Mouse (Mus musculus) heart, adult 2 months (tissue): ENCODE measurements around the gene Tbxa2r. TPM values are rescaled to one million over a fixed set of nuclear protein-coding genes. Genes with fewer than 3 reads are reported as not detected.

Source experiments
- DNase-seq, 2 experiments: peaks; one replicate each; pipeline ENCODE4 v3.0.0; 2021
- H3K27ac ChIP-seq: fragments of 200-600 bp; 2 replicates; pipeline ENCODE4 v1.8.1; 2022
- H3K27me3 ChIP-seq: fragments of 200-500 bp; 2 replicates; pipeline ENCODE4 v1.6.1; 2012; ENCODE audit warnings: mild to moderate bottlenecking, low read length, inconsistent platforms, mixed read lengths; ENCODE audit not compliant: control insufficient read depth, insufficient read depth
- H3K36me3 ChIP-seq: fragments of 200-500 bp; 2 replicates; pipeline ENCODE4 v1.6.1; 2012; ENCODE audit warnings: low read length, inconsistent platforms; ENCODE audit not compliant: control insufficient read depth, insufficient read depth
- H3K4me1 ChIP-seq: fragments of 200-500 bp; 2 replicates; pipeline ENCODE4 v1.6.1; 2011; ENCODE audit warnings: low read length; ENCODE audit not compliant: control insufficient read depth, insufficient read depth
- H3K4me3 ChIP-seq: fragments of 200-600 bp; 2 replicates; pipeline ENCODE4 v1.8.1; 2022
- H3K79me2 ChIP-seq: fragments of 200-500 bp; replicated peaks from 2 replicates; pipeline ENCODE4 v1.6.1; 2012; ENCODE audit warnings: mild to moderate bottlenecking, inconsistent platforms, low read length, moderate library complexity, mixed read lengths; ENCODE audit not compliant: control insufficient read depth, insufficient read depth
- H3K9ac ChIP-seq: fragments of 200-500 bp; 2 replicates; pipeline ENCODE4 v1.6.1; 2012; ENCODE audit warnings: low read depth, mild to moderate bottlenecking, control low read depth, inconsistent platforms, low read length, mixed read lengths
- CTCF ChIP-seq: fragments of 200-600 bp; IDR thresholded peaks from 2 replicates; pipeline ENCODE4 v1.8.1; 2022; ENCODE audit warnings: antibody characterized with exemption, mild to moderate bottlenecking, moderate library complexity
- EP300 ChIP-seq: fragments of 200-500 bp; IDR thresholded peaks from 2 replicates; pipeline ENCODE4 v1.6.1; 2011; ENCODE audit warnings: low read depth, low read length, control low read depth; ENCODE audit not compliant: insufficient read depth
- POLR2A ChIP-seq: fragments of 200-500 bp; IDR thresholded peaks from 2 replicates; pipeline ENCODE4 v1.6.1; 2011; ENCODE audit warnings: mild to moderate bottlenecking, low read depth, low read length, control low read depth; ENCODE audit not compliant: insufficient read depth
- WGBS: fragments of 180-500 bp; shearing (Covaris S2); methylation state at CpG from one replicate; pipeline ENCODE4 v1.1.7; 2018; 5-methylcytosine and 5-hydroxymethylcytosine counted together
- intact Hi-C: fragments of 180-260 bp; cut with DNase I; formaldehyde crosslinking; loops from one replicate; pipeline ENCODE4 v1.15.1; 2025
- polyA plus RNA-seq: library from polyadenylated mRNA; depleted of rRNA; stranded (reverse); fragments of >200 nt; gene quantifications from 2 replicates; pipeline ENCODE4 v1.2.3, GENCODE M21; 2012
- total RNA-seq, 2 experiments: library from RNA; stranded (reverse); gene quantifications; 2 replicates each; pipeline ENCODE4 v1.2.3; 2021

Gene Tbxa2r
- total and polyA plus RNA-seq, 3 experiments = 3.8 to 7.1 (median 4.1) TPM

DNA sequence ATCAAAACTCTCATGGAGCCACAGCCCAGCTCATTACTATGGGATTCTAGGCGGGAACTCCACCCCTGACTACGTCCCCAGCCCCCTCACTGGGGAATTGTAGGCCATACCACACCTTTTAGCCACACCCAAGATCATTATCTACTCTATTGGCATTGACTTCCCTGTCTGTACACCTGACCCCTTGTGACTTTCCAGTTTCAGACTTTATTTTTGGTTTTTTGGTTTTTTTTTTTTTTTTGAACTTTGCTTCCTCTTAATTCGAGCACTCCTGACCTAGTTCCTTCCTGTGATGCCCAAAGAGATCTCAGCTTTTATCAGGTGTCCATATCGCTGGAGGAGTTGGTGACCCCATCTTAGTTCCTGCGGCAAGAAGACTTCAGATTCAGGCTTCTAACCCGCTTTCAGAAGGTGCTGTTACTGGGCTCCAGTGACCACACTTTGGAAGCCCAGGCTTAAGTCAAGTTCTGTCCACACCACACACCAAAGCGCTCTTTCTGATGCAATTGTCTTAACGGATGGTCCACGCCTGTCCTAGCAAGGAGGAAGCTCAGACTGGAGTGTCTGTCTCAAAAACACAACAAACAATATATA lies 36.9 kb upstream of the Tbxa2r start, which contains the start of gene Tjp3:
Gene Tjp3 (minus strand): TSS at position 71 of the 594 bp plus-strand sequence.
- intact Hi-C loops = loop anchor here (2.0 kb wide), 1 partner anchor 27 kb away; no protein-coding TSS in a partner anchor
- Histone ChIP-seq H3K9ac (no peak within 1 kb of the TSS), H3K4me3 (no peak within 1 kb of the TSS)

DNA sequence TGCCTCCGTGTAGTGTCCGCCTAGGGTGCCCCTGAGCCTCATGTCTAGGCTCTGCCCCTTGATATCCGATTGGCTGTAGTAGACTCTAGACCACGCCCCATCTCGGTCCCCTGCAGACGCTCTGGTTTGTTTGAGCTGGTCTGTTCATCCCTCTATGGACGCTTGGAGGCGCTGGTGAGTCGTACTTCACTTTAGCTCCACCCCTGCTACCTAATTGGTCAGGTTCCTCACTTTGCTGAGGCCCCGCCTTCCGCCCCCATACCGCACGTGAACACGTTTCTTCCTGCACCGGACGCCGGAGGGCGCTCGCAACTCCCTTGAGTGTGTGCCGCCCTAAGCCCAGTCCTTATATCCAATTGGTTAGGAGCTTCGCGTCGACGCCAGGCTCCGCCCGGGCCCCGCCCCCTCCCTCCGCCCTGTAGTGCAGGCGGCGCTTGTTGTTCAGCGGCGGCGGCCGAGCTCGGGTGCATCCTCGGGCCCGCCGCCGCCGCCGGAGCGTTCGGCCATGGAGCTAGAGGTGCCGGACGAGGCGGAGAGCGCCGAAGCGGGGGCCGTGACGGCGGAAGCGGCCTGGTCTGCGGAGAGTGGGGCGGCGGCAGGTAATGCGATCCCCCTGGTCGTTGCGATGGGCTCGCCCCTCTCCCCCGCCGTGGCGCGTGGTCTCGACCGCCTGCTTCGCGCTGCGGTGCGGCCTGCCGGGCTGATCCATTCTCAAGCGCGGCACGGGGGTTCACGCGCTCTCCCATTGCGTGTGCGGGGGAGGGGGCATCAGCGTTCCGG lies 35.8 kb upstream of the Tbxa2r start, which contains the start of gene Pip5k1c:
Gene Pip5k1c (plus strand): TSS at position 410 of the 780 bp plus-strand sequence.
- no peaks in the 10 kb centered on the region for H3K27me3 ChIP-seq
- no peaks in the 10 kb centered on the region for H3K36me3 ChIP-seq
- intact Hi-C loops = loop anchor here (2.0 kb wide), 1 partner anchor 26 kb away; no protein-coding TSS in a partner anchor
- peak within 1 kb of the TSS; percentile 96 for H3K27ac ChIP-seq
- peaks cover 10% of the 10 kb centered on the region for H3K79me2 ChIP-seq
- peak; percentile 97 to 100 for DNase-seq
- H3K4me1 ChIP-seq = peaks cover 24% of the 10 kb centered on the region
- H3K4me3 ChIP-seq = peak within 1 kb of the TSS; percentile 98
- H3K9ac ChIP-seq = peak within 1 kb of the TSS; percentile 98
- under 1% methylated on average over 77 of the region's 80 CpGs for WGBS
- TF ChIP-seq POLR2A (peak; percentile 62), EP300 (peak; percentile 86), CTCF (peak; percentile 92)

More for the DNA sequence above, 36.9 kb upstream of the Tbxa2r start, which contains the start of gene Tjp3:
- H3K27ac ChIP-seq = no peak within 1 kb of the TSS
- WGBS = 61% methylated on average over 9 of the region's 9 CpGs
- no peaks in the 10 kb centered on the region for H3K36me3 ChIP-seq
- no peaks in the 10 kb centered on the region for H3K27me3 ChIP-seq
- H3K79me2 ChIP-seq = peaks cover 8% of the 10 kb centered on the region
- peaks cover 20% of the 10 kb centered on the region for H3K4me1 ChIP-seq
- DNase-seq = no peak
- TF ChIP-seq POLR2A (no peak), EP300 (no peak), CTCF (no peak)

DNA sequence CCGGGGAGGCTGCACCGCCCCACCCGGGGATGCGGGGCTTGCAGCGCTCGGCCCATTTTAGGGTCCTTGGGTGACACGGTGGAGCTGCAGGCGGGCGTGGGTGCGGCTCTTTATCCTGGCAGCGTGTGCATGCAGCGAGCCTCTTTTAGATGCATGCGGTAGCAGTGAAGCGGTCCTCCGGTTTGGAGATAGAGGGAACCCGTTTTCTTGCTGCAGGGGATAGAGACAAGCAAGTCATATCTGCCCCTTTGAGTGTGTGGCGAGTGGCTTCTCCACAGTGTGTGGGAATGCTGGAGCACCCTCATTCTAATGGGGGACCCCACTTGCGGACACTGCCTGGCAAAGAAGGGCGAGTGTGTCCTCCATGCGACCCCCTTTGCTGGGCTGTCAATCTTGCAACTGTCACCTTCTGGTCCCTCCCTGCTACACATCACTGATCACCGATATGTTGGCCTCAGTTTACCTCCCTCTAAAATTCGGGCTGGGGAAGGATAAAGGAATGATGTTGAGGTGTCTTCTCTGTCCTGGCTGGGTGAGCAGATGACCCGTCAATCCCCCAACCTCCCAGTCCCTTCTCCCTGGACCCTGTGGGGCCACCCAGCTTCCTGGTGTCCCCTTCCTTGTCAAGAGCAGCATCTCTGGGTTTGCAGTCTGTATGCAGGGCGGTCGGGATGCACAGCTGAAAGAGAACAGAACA lies 35.0 kb upstream of the Tbxa2r start:
- H3K9ac ChIP-seq = peak overlapping the region; percentile 98
- TF ChIP-seq EP300 = no peak
- no peak for TF ChIP-seq POLR2A
- TF ChIP-seq CTCF = no peak
- WGBS = 3% methylated on average over 25 of the region's 25 CpGs
- H3K79me2 ChIP-seq = peaks cover 14% of the 10 kb centered on the region
- H3K4me1 ChIP-seq = peaks cover 29% of the 10 kb centered on the region
- no peaks in the 10 kb centered on the region for H3K27me3 ChIP-seq
- H3K27ac ChIP-seq = peak overlapping the region; percentile 96
- no peak for DNase-seq
- peak overlapping the region; percentile 98 for H3K4me3 ChIP-seq
- H3K36me3 ChIP-seq = no peaks in the 10 kb centered on the region
- intact Hi-C loops = loop anchor here (2.0 kb wide), 1 partner anchor 25 kb away; no protein-coding TSS in a partner anchor

DNA sequence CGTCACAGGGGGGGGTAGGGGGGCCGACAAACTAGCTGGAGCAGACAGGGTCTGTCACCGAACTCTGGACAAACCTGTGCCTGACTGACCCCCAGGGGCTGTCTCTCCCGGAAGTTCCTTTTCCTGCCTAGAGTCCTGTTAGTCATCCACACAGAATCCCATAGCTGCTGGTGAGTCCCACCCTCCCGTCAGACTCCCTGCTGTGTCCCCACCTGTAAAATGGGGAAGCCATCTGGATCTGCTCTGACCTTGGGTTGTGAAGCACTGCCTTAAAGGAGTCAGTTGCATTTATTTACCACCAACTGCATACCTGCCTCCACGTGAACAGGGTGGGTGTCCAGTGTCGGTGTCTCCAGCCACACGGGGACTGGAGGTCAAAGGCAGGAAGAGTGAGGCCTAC lies 34.1 kb upstream of the Tbxa2r start:
- Histone ChIP-seq H3K36me3 (no peaks in the 10 kb centered on the region), H3K9ac (peak overlapping the region; percentile 98), H3K27ac (peak overlapping the region; percentile 96), H3K4me3 (peak overlapping the region; percentile 98), H3K4me1 (peaks cover 38% of the 10 kb centered on the region), H3K79me2 (peaks cover 14% of the 10 kb centered on the region), H3K27me3 (no peaks in the 10 kb centered on the region)
- WGBS = 34% methylated on average over 8 of the region's 8 CpGs
- intact Hi-C loops = no loop called here
- DNase-seq = no peak
- no peak for TF ChIP-seq EP300
- TF ChIP-seq POLR2A = no peak
- TF ChIP-seq CTCF = no peak

DNA sequence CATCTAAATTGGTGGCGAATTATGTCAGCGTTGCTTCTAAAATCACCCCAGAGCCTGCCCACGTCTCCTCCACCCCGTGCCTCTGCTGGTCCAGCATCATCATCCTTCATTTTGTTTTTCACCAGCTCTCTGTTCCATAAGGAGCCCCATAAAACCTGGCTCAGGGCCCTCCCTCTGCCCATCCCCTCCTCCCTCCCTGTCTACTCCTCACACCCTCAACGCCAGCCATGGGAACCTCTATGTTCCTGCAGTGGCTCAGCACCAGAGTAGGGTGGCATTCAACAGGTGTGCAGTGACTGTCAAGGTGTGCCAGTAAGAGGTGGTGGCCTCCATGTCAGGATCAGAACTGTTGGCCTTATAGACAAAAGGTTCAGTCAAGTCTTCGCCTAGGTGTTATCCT lies 33.3 kb upstream of the Tbxa2r start:
- intact Hi-C loops = no loop called here
- H3K79me2 ChIP-seq = peaks cover 14% of the 10 kb centered on the region
- no peaks in the 10 kb centered on the region for H3K36me3 ChIP-seq
- no peak for TF ChIP-seq EP300
- TF ChIP-seq POLR2A = no peak
- TF ChIP-seq CTCF = no peak
- H3K27me3 ChIP-seq = no peaks in the 10 kb centered on the region
- H3K27ac ChIP-seq = peak overlapping the region; percentile 56; the same call in 1 of the 2 replicates
- H3K4me1 ChIP-seq = peaks cover 45% of the 10 kb centered on the region
- no peak overlapping the region for H3K9ac ChIP-seq
- DNase-seq = no peak
- H3K4me3 ChIP-seq = peak overlapping the region; percentile 98; the same call in 1 of the 2 replicates
- 81% methylated on average over 6 of the region's 6 CpGs for WGBS
